Mouse (Mus musculus): ENCODE results near the gene Tdrd7.

- TF ChIP-seq MAFK (IDR thresholded peaks at IDR 0.05; ENCODE audit: insufficient read depth, low read depth, low read length): no peak
- no peak for TF ChIP-seq ZC3H11A (IDR thresholded peaks at IDR 0.05; ENCODE audit: borderline replicate concordance, low read depth, low read length)
These were observed 9.0 kb upstream of the Tdrd7 start for GRCm38 (mm10) chr4:45956131-45956530.
